Mouse (Mus musculus): ENCODE data around the gene Fam198b. TPM values are rescaled to one million over a fixed set of nuclear protein-coding genes. Genes with fewer than 3 reads are reported as not detected.

The Fam198b gene
- polyA plus RNA-seq, 1 experiment from 2014 or later, result 9.3 TPM

DNA sequence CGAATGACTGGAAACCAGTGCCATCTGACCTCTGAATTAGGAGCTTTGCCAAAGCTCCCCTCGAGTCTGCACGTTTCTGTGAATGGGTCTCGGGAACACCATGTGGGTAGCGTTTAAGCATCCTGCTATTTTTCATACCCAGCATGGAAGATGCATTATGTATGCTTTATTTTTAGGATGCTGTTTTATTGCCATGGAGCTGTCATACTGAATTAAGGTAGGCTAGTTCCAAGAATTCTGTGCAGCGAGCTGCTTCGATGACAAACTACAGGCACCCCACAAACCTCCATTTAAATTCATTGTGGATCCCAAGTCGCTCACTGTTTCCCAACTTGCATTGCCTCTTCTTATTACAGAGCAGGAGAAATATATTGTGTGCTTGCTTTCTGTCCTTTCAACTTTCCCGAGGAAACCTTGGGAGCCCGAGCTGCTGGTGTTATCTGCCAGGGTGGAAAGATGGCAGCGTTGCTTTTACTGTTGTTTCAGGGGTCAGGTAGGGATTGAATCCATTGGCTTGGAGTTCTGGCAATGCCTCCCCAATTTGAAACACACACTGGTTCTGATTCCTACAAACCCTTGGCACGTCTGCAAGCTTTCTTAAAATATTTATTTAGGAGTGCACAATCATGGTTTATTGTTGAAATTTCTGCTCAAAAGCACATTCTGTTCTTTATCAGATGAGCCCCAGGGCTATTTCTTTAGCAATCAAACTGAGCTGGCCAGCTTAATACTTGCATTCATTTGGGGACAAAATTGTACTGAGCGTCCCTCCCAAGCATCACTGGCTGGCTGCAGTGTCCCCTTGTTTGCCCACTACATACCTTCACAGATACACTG is 13.4 kb downstream of the Fam198b start:
- Histone ChIP-seq H3K4me2 (ENCODE audit: low read depth, low read length) (no peak overlapping the region), H3K36me3 (ENCODE audit: control insufficient read depth, insufficient read depth, low read length) (no peaks in the 10 kb centered on the region), H3K27ac (ENCODE audit: low read length) (no peak overlapping the region), H3K9me3 (ENCODE audit: control insufficient read depth, low read length) (no peaks in the 10 kb centered on the region), H3K9ac (ENCODE audit: low read depth, low read length) (no peak overlapping the region), H3K4me3 (ENCODE audit: low read length) (no peak overlapping the region), H3K4me1 (ENCODE audit: control insufficient read depth, insufficient read depth, low read length) (no peaks in the 10 kb centered on the region), H3K27me3 (replicated peaks; ENCODE audit: control insufficient read depth, insufficient read depth, low read length) (no peaks in the 10 kb centered on the region)
- 66% methylated on average over 13 of the region's 13 CpGs for WGBS
- no peak for ATAC-seq

DNA sequence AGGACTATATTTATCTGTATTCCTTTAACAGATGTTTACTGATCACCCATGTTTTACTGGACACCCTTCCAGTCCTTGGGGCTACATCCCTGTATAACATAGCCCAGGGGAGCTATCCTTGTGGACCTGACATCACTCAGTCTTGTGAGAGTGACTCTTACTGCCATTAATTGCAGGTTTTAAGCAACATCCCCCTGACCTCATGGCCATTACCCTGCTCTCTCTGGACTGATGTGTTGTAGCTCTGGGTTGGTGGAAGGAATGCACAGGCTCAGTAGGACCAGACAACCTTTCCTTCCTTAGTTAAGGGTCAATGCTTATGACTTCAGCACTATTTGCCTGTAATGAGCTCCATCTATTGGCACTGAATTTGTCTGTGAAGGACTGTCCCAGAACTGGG is 14.2 kb downstream of the Fam198b start:
- H3K9ac ChIP-seq (ENCODE audit: low read depth, low read length), result no peak overlapping the region
- H3K4me3 ChIP-seq (ENCODE audit: low read length), result no peak overlapping the region
- ATAC-seq, result no peak
- no peaks in the 10 kb centered on the region for H3K36me3 ChIP-seq (ENCODE audit: control insufficient read depth, insufficient read depth, low read length)
- H3K27ac ChIP-seq (ENCODE audit: low read length), result no peak overlapping the region
- no peak overlapping the region for H3K4me2 ChIP-seq (ENCODE audit: low read depth, low read length)
- H3K9me3 ChIP-seq (ENCODE audit: control insufficient read depth, low read length), result no peaks in the 10 kb centered on the region
- no peaks in the 10 kb centered on the region for H3K4me1 ChIP-seq (ENCODE audit: control insufficient read depth, insufficient read depth, low read length)
- no peaks in the 10 kb centered on the region for H3K27me3 ChIP-seq (replicated peaks; ENCODE audit: control insufficient read depth, insufficient read depth, low read length)

DNA sequence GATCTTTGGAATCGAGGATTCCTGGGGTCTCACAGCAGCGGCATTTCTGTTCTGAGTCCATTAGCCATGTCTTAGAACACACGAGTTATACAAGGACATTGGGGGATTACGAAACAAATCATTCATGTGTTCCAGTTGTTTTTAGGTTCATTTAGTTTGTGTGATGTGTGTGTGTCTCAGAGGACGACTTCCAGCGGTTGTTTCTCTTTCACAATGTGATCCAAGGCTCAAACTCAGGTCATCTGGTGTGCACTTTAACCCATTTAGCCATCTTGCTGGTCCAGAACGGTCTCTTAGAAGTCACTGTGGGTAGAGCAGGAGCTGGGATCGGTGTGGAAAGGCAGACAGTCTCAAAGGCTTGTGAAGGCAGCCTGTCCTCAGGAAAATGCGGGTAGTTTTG is 15.6 kb downstream of the Fam198b start:
- Histone ChIP-seq H3K27me3 (replicated peaks; ENCODE audit: control insufficient read depth, insufficient read depth, low read length) (no peaks in the 10 kb centered on the region), H3K9me3 (ENCODE audit: control insufficient read depth, low read length) (no peaks in the 10 kb centered on the region), H3K4me2 (ENCODE audit: low read depth, low read length) (no peak overlapping the region), H3K4me1 (ENCODE audit: control insufficient read depth, insufficient read depth, low read length) (no peaks in the 10 kb centered on the region), H3K9ac (ENCODE audit: low read depth, low read length) (no peak overlapping the region), H3K36me3 (ENCODE audit: control insufficient read depth, insufficient read depth, low read length) (no peaks in the 10 kb centered on the region), H3K4me3 (ENCODE audit: low read length) (no peak overlapping the region), H3K27ac (ENCODE audit: low read length) (no peak overlapping the region)
- no peak for ATAC-seq
- WGBS, result 85% methylated on average over 9 of the region's 9 CpGs

DNA sequence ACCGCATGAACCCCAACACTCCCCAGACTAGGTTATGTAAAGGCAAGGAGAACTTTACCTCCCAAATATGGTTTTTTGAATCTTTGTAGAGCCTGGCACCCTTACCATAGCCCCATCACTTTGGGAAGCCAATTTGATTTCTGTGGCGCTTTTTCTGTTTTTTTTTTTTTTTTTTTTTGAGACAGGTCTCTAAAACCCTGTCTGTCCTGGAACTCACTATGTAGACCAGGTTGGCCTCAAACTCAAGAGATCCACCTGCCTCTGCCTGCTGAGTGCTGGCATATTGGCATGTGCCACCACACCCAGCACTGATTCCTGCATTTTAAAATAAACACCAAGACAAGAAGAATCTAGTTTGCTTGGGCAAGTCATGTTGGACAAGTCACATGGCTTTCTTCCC is 16.2 kb downstream of the Fam198b start:
- H3K4me2 ChIP-seq (ENCODE audit: low read depth, low read length), result no peak overlapping the region
- no peaks in the 10 kb centered on the region for H3K9me3 ChIP-seq (ENCODE audit: control insufficient read depth, low read length)
- WGBS, result 95% methylated on average over 2 of the region's 2 CpGs
- no peak overlapping the region for H3K9ac ChIP-seq (ENCODE audit: low read depth, low read length)
- H3K27me3 ChIP-seq (replicated peaks; ENCODE audit: control insufficient read depth, insufficient read depth, low read length), result no peaks in the 10 kb centered on the region
- no peaks in the 10 kb centered on the region for H3K36me3 ChIP-seq (ENCODE audit: control insufficient read depth, insufficient read depth, low read length)
- H3K4me3 ChIP-seq (ENCODE audit: low read length), result no peak overlapping the region
- H3K27ac ChIP-seq (ENCODE audit: low read length), result no peak overlapping the region
- no peak for ATAC-seq
- H3K4me1 ChIP-seq (ENCODE audit: control insufficient read depth, insufficient read depth, low read length), result no peaks in the 10 kb centered on the region

DNA sequence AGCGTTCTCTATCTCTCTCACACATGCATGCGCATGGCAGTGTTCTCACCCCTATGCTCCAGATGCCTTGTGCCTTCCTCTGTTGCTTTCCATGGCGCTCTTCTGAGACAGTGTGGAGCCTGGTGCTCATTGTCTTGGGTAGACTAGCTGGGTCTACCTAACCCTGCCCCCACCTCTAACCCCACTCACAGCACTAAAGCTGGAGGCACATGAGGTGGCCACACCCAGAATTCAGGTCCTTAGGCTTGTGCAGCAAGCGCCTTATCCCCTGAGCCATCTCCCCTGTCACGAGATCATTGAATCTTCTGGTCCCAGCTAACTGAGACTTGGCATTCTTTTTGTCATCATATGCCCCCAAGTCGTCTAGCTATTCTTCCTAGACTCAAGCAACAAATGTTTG is 17.0 kb downstream of the Fam198b start:
- H3K4me3 ChIP-seq (ENCODE audit: low read length), result no peak overlapping the region
- no peaks in the 10 kb centered on the region for H3K9me3 ChIP-seq (ENCODE audit: control insufficient read depth, low read length)
- ATAC-seq, result no peak
- no peak overlapping the region for H3K27ac ChIP-seq (ENCODE audit: low read length)
- H3K4me1 ChIP-seq (ENCODE audit: control insufficient read depth, insufficient read depth, low read length), result no peaks in the 10 kb centered on the region
- 89% methylated on average over 6 of the region's 6 CpGs for WGBS
- no peaks in the 10 kb centered on the region for H3K27me3 ChIP-seq (replicated peaks; ENCODE audit: control insufficient read depth, insufficient read depth, low read length)
- no peak overlapping the region for H3K4me2 ChIP-seq (ENCODE audit: low read depth, low read length)
- H3K36me3 ChIP-seq (ENCODE audit: control insufficient read depth, insufficient read depth, low read length), result no peaks in the 10 kb centered on the region
- H3K9ac ChIP-seq (ENCODE audit: low read depth, low read length), result no peak overlapping the region

DNA sequence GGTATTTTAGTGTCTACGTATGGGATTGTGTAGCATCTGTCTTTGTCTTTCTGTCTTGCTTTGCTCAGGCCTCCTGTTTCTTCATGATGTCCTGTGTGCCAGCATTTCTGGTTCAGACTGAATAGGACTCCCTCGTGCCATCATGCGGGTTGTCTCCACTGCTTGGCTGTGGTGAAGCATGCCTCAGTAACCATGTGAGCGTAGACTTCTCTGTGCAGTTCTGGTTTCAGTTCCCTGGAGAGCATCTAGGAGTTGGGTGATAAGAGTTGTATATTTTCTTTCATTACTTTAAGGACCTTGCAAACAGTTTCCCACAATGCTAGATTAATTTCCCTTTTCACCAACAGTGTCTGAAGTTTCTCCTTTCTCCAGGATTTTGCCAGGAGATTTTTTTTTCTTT is 17.4 kb downstream of the Fam198b start:
- no peak for ATAC-seq
- Histone ChIP-seq H3K4me3 (ENCODE audit: low read length) (no peak overlapping the region), H3K27me3 (replicated peaks; ENCODE audit: control insufficient read depth, insufficient read depth, low read length) (no peaks in the 10 kb centered on the region), H3K9ac (ENCODE audit: low read depth, low read length) (no peak overlapping the region), H3K9me3 (ENCODE audit: control insufficient read depth, low read length) (no peaks in the 10 kb centered on the region), H3K27ac (ENCODE audit: low read length) (no peak overlapping the region), H3K4me2 (ENCODE audit: low read depth, low read length) (no peak overlapping the region), H3K36me3 (ENCODE audit: control insufficient read depth, insufficient read depth, low read length) (no peaks in the 10 kb centered on the region), H3K4me1 (ENCODE audit: control insufficient read depth, insufficient read depth, low read length) (no peaks in the 10 kb centered on the region)
- 91% methylated on average over 4 of the region's 4 CpGs for WGBS

DNA sequence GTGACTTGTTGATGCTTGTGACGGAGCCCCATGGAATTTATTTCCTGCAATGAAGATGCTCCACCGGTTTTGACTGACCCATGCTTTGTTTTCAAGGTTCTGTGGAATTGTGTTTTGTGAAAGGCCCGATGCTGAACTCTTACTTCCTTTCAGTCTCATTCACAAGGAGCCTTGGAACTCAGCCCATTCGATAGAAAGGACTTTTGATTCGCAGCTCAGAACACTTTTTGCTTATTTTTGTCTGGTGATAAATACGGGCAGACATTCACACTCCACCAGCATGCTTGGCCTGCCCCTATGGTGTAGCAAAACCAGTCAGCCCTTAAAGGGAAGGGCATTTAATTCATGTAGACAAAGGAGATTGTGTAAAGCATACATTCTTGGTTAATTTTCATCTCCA is 19.5 kb downstream of the Fam198b start:
- Histone ChIP-seq H3K4me3 (ENCODE audit: low read length) (no peak overlapping the region), H3K27ac (ENCODE audit: low read length) (no peak overlapping the region), H3K4me1 (ENCODE audit: control insufficient read depth, insufficient read depth, low read length) (0 out of 2 replicates have a peak, but pooled peaks cover 2% of the 10 kb centered on the region), H3K27me3 (replicated peaks; ENCODE audit: control insufficient read depth, insufficient read depth, low read length) (no peaks in the 10 kb centered on the region), H3K9me3 (ENCODE audit: control insufficient read depth, low read length) (no peaks in the 10 kb centered on the region), H3K36me3 (ENCODE audit: control insufficient read depth, insufficient read depth, low read length) (no peaks in the 10 kb centered on the region), H3K4me2 (ENCODE audit: low read depth, low read length) (no peak overlapping the region), H3K9ac (ENCODE audit: low read depth, low read length) (no peak overlapping the region)
- 42% methylated on average over 6 of the region's 6 CpGs for WGBS
- no peak for ATAC-seq

DNA sequence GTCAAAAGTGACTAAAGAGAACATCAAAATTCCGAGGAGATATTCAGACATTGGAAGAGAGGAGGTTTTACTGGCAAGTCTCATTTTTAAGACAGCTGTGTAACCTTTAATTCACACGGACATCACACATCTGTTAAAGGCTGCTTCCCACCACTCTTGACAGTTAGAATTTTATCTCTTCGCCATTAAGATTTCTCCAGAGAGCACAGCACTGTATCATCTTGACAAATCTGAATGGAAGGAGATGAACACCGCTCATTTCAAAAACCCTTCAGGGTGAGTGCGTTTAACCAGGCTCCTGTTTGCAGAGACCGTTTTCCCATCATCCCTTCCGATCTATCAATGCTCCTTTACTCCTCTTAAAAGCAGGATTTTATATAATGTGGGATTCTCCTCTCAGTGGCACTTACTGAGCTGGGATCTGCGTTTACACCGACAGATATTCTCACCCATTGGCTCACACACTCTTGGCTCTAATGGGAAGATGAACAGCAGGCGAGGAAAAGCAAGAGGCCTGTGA is 20.0 kb downstream of the Fam198b start:
- ATAC-seq, result no peak
- no peaks in the 10 kb centered on the region for H3K36me3 ChIP-seq (ENCODE audit: control insufficient read depth, insufficient read depth, low read length)
- H3K9me3 ChIP-seq (ENCODE audit: control insufficient read depth, low read length), result no peaks in the 10 kb centered on the region
- 61% methylated on average over 10 of the region's 10 CpGs for WGBS
- 0 out of 2 replicates have a peak, but pooled peaks cover 2% of the 10 kb centered on the region for H3K4me1 ChIP-seq (ENCODE audit: control insufficient read depth, insufficient read depth, low read length)
- H3K4me2 ChIP-seq (ENCODE audit: low read depth, low read length), result no peak overlapping the region
- H3K4me3 ChIP-seq (ENCODE audit: low read length), result no peak overlapping the region
- no peaks in the 10 kb centered on the region for H3K27me3 ChIP-seq (replicated peaks; ENCODE audit: control insufficient read depth, insufficient read depth, low read length)
- no peak overlapping the region for H3K27ac ChIP-seq (ENCODE audit: low read length)
- no peak overlapping the region for H3K9ac ChIP-seq (ENCODE audit: low read depth, low read length)

DNA sequence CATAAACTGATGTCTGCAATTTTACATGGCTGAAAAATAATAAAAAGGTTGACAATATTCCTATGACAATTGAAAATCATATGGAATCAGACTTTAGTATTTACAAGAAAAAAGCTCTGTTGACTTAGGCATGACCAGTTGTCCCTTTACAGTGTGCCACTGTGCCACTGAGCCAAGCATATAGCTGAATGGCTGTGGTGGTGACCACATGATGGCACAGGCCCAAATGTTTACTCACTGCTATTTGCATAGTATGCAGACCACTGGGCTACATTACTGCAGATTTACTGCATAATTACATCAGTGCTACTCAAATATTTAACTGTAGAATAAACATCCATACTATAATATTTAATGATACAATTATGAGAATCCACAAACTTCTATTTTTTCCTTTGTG is 21.1 kb downstream of the Fam198b start:
- no peaks in the 10 kb centered on the region for H3K27me3 ChIP-seq (replicated peaks; ENCODE audit: control insufficient read depth, insufficient read depth, low read length)
- H3K4me2 ChIP-seq (ENCODE audit: low read depth, low read length), result no peak overlapping the region
- H3K4me1 ChIP-seq (ENCODE audit: control insufficient read depth, insufficient read depth, low read length), result 0 out of 2 replicates have a peak, but pooled peaks cover 2% of the 10 kb centered on the region
- no peak overlapping the region for H3K27ac ChIP-seq (ENCODE audit: low read length)
- H3K9ac ChIP-seq (ENCODE audit: low read depth, low read length), result no peak overlapping the region
- H3K9me3 ChIP-seq (ENCODE audit: control insufficient read depth, low read length), result no peaks in the 10 kb centered on the region
- H3K36me3 ChIP-seq (ENCODE audit: control insufficient read depth, insufficient read depth, low read length), result no peaks in the 10 kb centered on the region
- no peak overlapping the region for H3K4me3 ChIP-seq (ENCODE audit: low read length)
- no peak for ATAC-seq

Data from intestine, embryonic 16.5 days (tissue).